In the genomic region with DNA sequence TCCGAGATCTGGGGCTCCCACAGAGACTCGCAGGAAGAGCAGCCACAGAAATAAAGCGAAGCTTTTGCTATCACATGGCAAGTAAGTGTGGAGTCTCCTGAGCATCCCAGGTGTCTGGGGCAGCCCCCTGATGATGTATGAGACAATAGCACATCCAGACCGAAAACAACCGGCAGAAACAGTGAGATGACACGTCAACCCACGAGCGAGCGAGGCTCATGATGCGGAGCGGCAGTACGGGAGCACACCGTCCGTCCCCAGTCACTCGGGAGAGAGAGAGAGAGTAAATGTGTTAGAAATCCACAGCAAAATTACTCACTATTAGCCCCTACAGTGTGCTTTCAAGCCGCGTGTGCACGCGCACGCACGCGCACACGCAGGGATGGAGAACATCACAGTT, we compare ENCODE assay signal across 22 mouse cellular contexts.
A peak's percentile ranks its signal among the peaks of the same experiment; 100 is the strongest.
DNase-seq lines count a peak whose midpoint lies in the region; ATAC-seq lines count a peak whose summit lies in the region.
"Had no signal": no experiment of that assay in that cellular context is flagged by ENCODE, and none has a peak within 500 bp of the region (broad histone marks: within the 10 kb centered on the region; RNA-seq: fewer than 3 reads in every experiment).

No protein-coding gene starts in this region.

- H3K36me3 ChIP-seq in heart, embryonic 10.5 days, result no peaks in the 10 kb centered on the region
- no peaks in the 10 kb centered on the region for H3K36me3 ChIP-seq in hindbrain, embryonic 15.5 days
- no peaks in the 10 kb centered on the region for H3K36me3 ChIP-seq in hindbrain, embryonic 16.5 days (ENCODE audit: control insufficient read depth, insufficient read depth, low read length)
- H3K36me3 ChIP-seq in neural tube, embryonic 15.5 days, result no peaks in the 10 kb centered on the region
- H3K36me3 ChIP-seq: embryonic facial prominence, embryonic 13.5 days; embryonic facial prominence, embryonic 15.5 days; forebrain, embryonic 10.5 days; forebrain, embryonic 12.5 days had no signal

- peak; percentile 58 for DNase-seq in heart, embryonic 10.5 days (ENCODE audit: low spot score)
- no peak for DNase-seq in heart, adult 9 months (ENCODE audit: low spot score in 2 of 2)
- DNase-seq in ovary, postnatal 36 days (ENCODE audit: low spot score), result no peak
- DNase-seq: adrenal gland, adult 2 months; adrenal gland, postnatal 10 days; adrenal gland, postnatal 25 days; cerebellum, adult 11 months; cerebellum, adult 18-20 months; cerebellum, adult 8-10 months; cerebellum, adult 9-11 months; cerebellum, postnatal 14 days; cerebellum, postnatal 36 days; embryo, embryonic 11 days had no signal

- ATAC-seq in hindbrain, embryonic 15.5 days (ENCODE audit: low FRiP score, low read depth), result no peak
- ATAC-seq in hindbrain, embryonic 16.5 days, result no peak
- 0 out of 2 replicates have a peak, but pooled peaks have one; percentile 45 for ATAC-seq in neural tube, embryonic 15.5 days (ENCODE audit: low FRiP score)
- ATAC-seq: forebrain, embryonic 14.5 days had no signal

- 88% methylated on average over 23 of the region's 23 CpGs for WGBS in heart, embryonic 10.5 days
- WGBS in hindbrain, embryonic 15.5 days, result 80% methylated on average over 23 of the region's 23 CpGs
- WGBS in hindbrain, embryonic 16.5 days, result 84% methylated on average over 23 of the region's 23 CpGs
- 77% methylated on average over 23 of the region's 23 CpGs for WGBS in neural tube, embryonic 15.5 days

- no peaks in the 10 kb centered on the region; the same call in 1 of the 2 replicates for H3K27me3 ChIP-seq in heart, embryonic 10.5 days (ENCODE audit: insufficient read depth, poor library complexity, severe bottlenecking)
- no peaks in the 10 kb centered on the region for H3K27me3 ChIP-seq in hindbrain, embryonic 15.5 days
- H3K27me3 ChIP-seq in hindbrain, embryonic 16.5 days (replicated peaks; ENCODE audit: control insufficient read depth, insufficient read depth, low read length), result no peaks in the 10 kb centered on the region
- no peaks in the 10 kb centered on the region for H3K27me3 ChIP-seq in neural tube, embryonic 15.5 days (replicated peaks)
- H3K27me3 ChIP-seq: embryonic facial prominence, embryonic 13.5 days; embryonic facial prominence, embryonic 15.5 days; forebrain, embryonic 12.5 days had no signal

- no peaks in the 10 kb centered on the region for H3K9me3 ChIP-seq in heart, embryonic 10.5 days
- H3K9me3 ChIP-seq in hindbrain, embryonic 15.5 days, result no peaks in the 10 kb centered on the region
- H3K9me3 ChIP-seq in hindbrain, embryonic 16.5 days (ENCODE audit: control insufficient read depth, low read length), result no peaks in the 10 kb centered on the region
- H3K9me3 ChIP-seq in neural tube, embryonic 15.5 days (replicated peaks), result no peaks in the 10 kb centered on the region
- H3K9me3 ChIP-seq: embryonic facial prominence, embryonic 13.5 days; embryonic facial prominence, embryonic 15.5 days; forebrain, embryonic 10.5 days; forebrain, embryonic 12.5 days had no signal

- no peaks in the 10 kb centered on the region for H3K4me1 ChIP-seq in heart, embryonic 10.5 days
- H3K4me1 ChIP-seq in hindbrain, embryonic 15.5 days (replicated peaks), result no peaks in the 10 kb centered on the region
- H3K4me1 ChIP-seq in hindbrain, embryonic 16.5 days (ENCODE audit: control insufficient read depth, insufficient read depth, low read depth, low read length), result no peaks in the 10 kb centered on the region
- H3K4me1 ChIP-seq in neural tube, embryonic 15.5 days, result no peaks in the 10 kb centered on the region
- H3K4me1 ChIP-seq: embryonic facial prominence, embryonic 13.5 days; embryonic facial prominence, embryonic 15.5 days; forebrain, embryonic 12.5 days had no signal

- H3K9ac ChIP-seq in hindbrain, embryonic 15.5 days, result no peak overlapping the region
- H3K9ac ChIP-seq in hindbrain, embryonic 16.5 days (ENCODE audit: low read depth, low read length), result no peak overlapping the region
- no peak overlapping the region for H3K9ac ChIP-seq in neural tube, embryonic 15.5 days (replicated peaks)
- H3K9ac ChIP-seq: embryonic facial prominence, embryonic 13.5 days; embryonic facial prominence, embryonic 15.5 days; forebrain, embryonic 12.5 days had no signal

- H3K4me2 ChIP-seq in hindbrain, embryonic 15.5 days, result peak overlapping the region; percentile 28
- H3K4me2 ChIP-seq in hindbrain, embryonic 16.5 days (ENCODE audit: low read length), result no peak overlapping the region; the same call in 1 of the 2 replicates
- peak overlapping the region; percentile 23; the same call in 1 of the 2 replicates for H3K4me2 ChIP-seq in neural tube, embryonic 15.5 days
- H3K4me2 ChIP-seq: embryonic facial prominence, embryonic 13.5 days; embryonic facial prominence, embryonic 15.5 days; forebrain, embryonic 12.5 days had no signal

- H3K27ac ChIP-seq in heart, embryonic 10.5 days, result no peak overlapping the region
- no peak overlapping the region for H3K27ac ChIP-seq in hindbrain, embryonic 15.5 days (replicated peaks)
- no peak overlapping the region for H3K27ac ChIP-seq in hindbrain, embryonic 16.5 days (ENCODE audit: low read depth, low read length)
- H3K27ac ChIP-seq in neural tube, embryonic 15.5 days (replicated peaks), result no peak overlapping the region
- H3K27ac ChIP-seq: embryonic facial prominence, embryonic 13.5 days; embryonic facial prominence, embryonic 15.5 days; forebrain, embryonic 10.5 days; forebrain, embryonic 12.5 days had no signal

- H3K4me3 ChIP-seq in heart, embryonic 10.5 days, result no peak overlapping the region
- no peak overlapping the region for H3K4me3 ChIP-seq in hindbrain, embryonic 15.5 days
- H3K4me3 ChIP-seq in hindbrain, embryonic 16.5 days (ENCODE audit: low read length), result no peak overlapping the region
- H3K4me3 ChIP-seq in neural tube, embryonic 15.5 days (replicated peaks), result no peak overlapping the region
- H3K4me3 ChIP-seq: embryonic facial prominence, embryonic 13.5 days; embryonic facial prominence, embryonic 15.5 days; erythroblast, embryonic 14.5 days; forebrain, embryonic 10.5 days; forebrain, embryonic 12.5 days had no signal
